In the genomic region with DNA sequence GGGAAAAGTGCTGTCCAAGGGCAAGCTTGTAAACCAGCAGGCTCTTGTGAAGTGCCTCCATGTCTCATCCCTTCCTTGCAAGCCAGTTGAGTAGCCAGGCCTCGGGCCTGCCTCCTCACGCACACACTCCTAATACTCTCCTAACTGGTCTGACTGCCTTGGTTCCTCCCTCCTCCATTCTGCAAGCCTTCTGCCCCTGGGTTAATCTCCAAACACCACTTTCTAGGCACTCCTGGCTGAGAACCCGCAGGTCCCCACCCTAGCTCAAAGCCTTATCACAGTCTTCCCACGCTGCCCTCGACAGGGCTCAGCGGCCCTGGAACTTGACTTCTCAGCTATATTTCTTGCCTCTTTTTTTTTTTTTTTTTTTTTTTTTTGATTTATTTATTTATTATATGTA, we compare ENCODE assay signal across 12 mouse cellular contexts. TPM values are rescaled to one million over a fixed set of nuclear protein-coding genes. Genes with fewer than 3 reads are reported as not detected.
A peak's percentile ranks its signal among the peaks of the same experiment; 100 is the strongest.
DNase-seq lines count a peak whose midpoint lies in the region; ATAC-seq and TF ChIP-seq lines count a peak whose summit lies in the region.
"Had no signal": no experiment of that assay in that cellular context is flagged by ENCODE, and none has a peak within 500 bp of the region (broad histone marks: within the 10 kb centered on the region; RNA-seq: fewer than 3 reads in every experiment).

No protein-coding gene starts in this region.

- peak overlapping the region; percentile 13 for H3K4me3 ChIP-seq in erythroblast, embryonic 14.5 days (replicated peaks)
- H3K4me3 ChIP-seq in lung, postnatal 0 days (ENCODE audit: low read depth, low read length): no peak overlapping the region
- no peak overlapping the region for H3K4me3 ChIP-seq in thymus, adult 2 months (ENCODE audit: control insufficient read depth, insufficient read depth, low read length)
- H3K4me3 ChIP-seq: hindbrain, embryonic 10.5 days; neural tube, embryonic 12.5 days had no signal

- TF ChIP-seq EP300 in lung, postnatal 0 days (IDR thresholded peaks at IDR 0.05): no peak

- ATAC-seq in lung, postnatal 0 days: peak; percentile 62
- no peak for ATAC-seq in granulocyte monocyte progenitor cell, adult 5-6 weeks (replicated peaks; ENCODE audit: poor library complexity, severe bottlenecking)

- 0 out of 2 replicates have a peak overlapping the region, but pooled peaks have one; percentile 54 for H3K27ac ChIP-seq in lung, postnatal 0 days (ENCODE audit: low read length)
- H3K27ac ChIP-seq in thymus, adult 2 months (ENCODE audit: control insufficient read depth, insufficient read depth, low read length): no peak overlapping the region
- H3K27ac ChIP-seq: hindbrain, embryonic 10.5 days; macrophage; neural tube, embryonic 12.5 days had no signal

- no peak overlapping the region for H3K4me2 ChIP-seq in lung, postnatal 0 days (replicated peaks; ENCODE audit: low read depth, low read length)
- H3K4me2 ChIP-seq: neural tube, embryonic 12.5 days had no signal

- peaks cover 32% of the 10 kb centered on the region for H3K4me1 ChIP-seq in erythroblast, embryonic 14.5 days (ENCODE audit: control insufficient read depth)
- H3K4me1 ChIP-seq in lung, postnatal 0 days (ENCODE audit: insufficient read depth, low read depth, low read length): no peaks in the 10 kb centered on the region
- H3K4me1 ChIP-seq in thymus, adult 2 months (replicated peaks; ENCODE audit: control insufficient read depth, insufficient read depth, low read length): no peaks in the 10 kb centered on the region
- H3K4me1 ChIP-seq: hindbrain, embryonic 10.5 days; neural tube, embryonic 12.5 days had no signal

- H3K9me3 ChIP-seq in erythroblast, embryonic 14.5 days (ENCODE audit: control insufficient read depth, low read length): no peaks in the 10 kb centered on the region
- no peaks in the 10 kb centered on the region for H3K9me3 ChIP-seq in lung, postnatal 0 days (ENCODE audit: low read length)
- H3K9me3 ChIP-seq: hindbrain, embryonic 10.5 days; neural tube, embryonic 12.5 days had no signal

- no peak overlapping the region for H3K9ac ChIP-seq in lung, postnatal 0 days (replicated peaks; ENCODE audit: low read depth)
- H3K9ac ChIP-seq: neural tube, embryonic 12.5 days had no signal

- peaks cover 11% of the 10 kb centered on the region for H3K27me3 ChIP-seq in erythroblast, embryonic 14.5 days (ENCODE audit: control insufficient read depth)
- no peaks in the 10 kb centered on the region for H3K27me3 ChIP-seq in lung, postnatal 0 days (replicated peaks; ENCODE audit: insufficient read depth, low read length)
- no peaks in the 10 kb centered on the region for H3K27me3 ChIP-seq in thymus, adult 2 months (ENCODE audit: control insufficient read depth, insufficient read depth, low read length)
- H3K27me3 ChIP-seq: neural tube, embryonic 12.5 days had no signal

- intact Hi-C loops in gastrocnemius, postnatal 14 days (cut with DNase I; ENCODE audit: low total_unique reads): no loop called here

- no peak for TF ChIP-seq POLR2A in thymus, adult 2 months (IDR thresholded peaks at IDR 0.05; ENCODE audit: control insufficient read depth, extremely low read depth, insufficient read depth, low read length, poor library complexity)

- H3K36me3 ChIP-seq in erythroblast, embryonic 14.5 days (ENCODE audit: control insufficient read depth): peaks cover 40% of the 10 kb centered on the region
- H3K36me3 ChIP-seq in lung, postnatal 0 days (ENCODE audit: insufficient read depth, low read length): peaks cover 4% of the 10 kb centered on the region; the same call in 1 of the 2 replicates
- H3K36me3 ChIP-seq in thymus, adult 2 months (ENCODE audit: control insufficient read depth, insufficient read depth, low read length): no peaks in the 10 kb centered on the region

- DNase-seq in urinary bladder, postnatal 36 days (ENCODE audit: low spot score in 2 of 2): peak; percentile 56 to 63
- no peak for DNase-seq in urinary bladder, adult 2 months (ENCODE audit: low spot score)
- peak; percentile 68 for DNase-seq in lung, postnatal 0 days (ENCODE audit: low spot score)
- DNase-seq in thymus, adult 2 months: no peak
- DNase-seq in gastrocnemius, postnatal 14 days: no peak
- DNase-seq: adrenal gland, postnatal 36 days; gastrocnemius, postnatal 25 days had no signal

- TF ChIP-seq CTCF in lung, postnatal 0 days (IDR thresholded peaks at IDR 0.05): no peak
- TF ChIP-seq CTCF in thymus, adult 2 months (IDR thresholded peaks at IDR 0.05; ENCODE audit: borderline replicate concordance, control insufficient read depth, extremely low read depth, insufficient read depth, low read length, poor library complexity): no peak

- WGBS in lung, postnatal 0 days: 40% methylated on average over 6 of the region's 6 CpGs
- 93% methylated on average over 6 of the region's 6 CpGs for WGBS in thymus, adult 2 months

RNA-seq across cellular contexts. Expression of a gene that starts 36.0 kb away (rescaled TPM):
- 0.04 and 0.07 TPM in 2 replicates for polyA plus RNA-seq in urinary bladder, adult 2 months (2012; rRNA removed)
- polyA plus RNA-seq in erythroblast, embryonic 14.5 days (2012): not detected in 2 replicates
- 0.44 and 0.60 TPM in 2 replicates for polyA plus RNA-seq in lung, postnatal 0 days (2015; fragmentation: Nextera tagmentation; extraction: Ambion mirVana)
- total RNA-seq in granulocyte monocyte progenitor cell, adult 5-6 weeks (2014; fragmentation: Nextera tagmentation): not detected in 2 replicates
- total RNA-seq in granulocyte monocyte progenitor cell, adult 5-6 weeks (2017): not detected in 2 replicates
- polyA plus RNA-seq in thymus, adult 2 months (2012; rRNA removed): 0.06 and 0.20 TPM in 2 replicates
- total RNA-seq in gastrocnemius, postnatal 14 days (2021): 1 to 10 TPM; 1.3 to 1.5 TPM
- polyA plus RNA-seq: macrophage had no signal

RNA-seq across cellular contexts. Expression of a gene that starts 48.1 kb away (rescaled TPM):
- polyA plus RNA-seq in urinary bladder, adult 2 months (2012; rRNA removed): 58.7 and 63.9 TPM in 2 replicates
- polyA plus RNA-seq in erythroblast, embryonic 14.5 days (2012): 27.8 and 31.8 TPM in 2 replicates
- polyA plus RNA-seq in lung, postnatal 0 days (2015; fragmentation: Nextera tagmentation; extraction: Ambion mirVana): 27.1 and 31.0 TPM in 2 replicates
- 126 and 187 TPM in 2 replicates for total RNA-seq in granulocyte monocyte progenitor cell, adult 5-6 weeks (2014; fragmentation: Nextera tagmentation)
- 102 and 103 TPM in 2 replicates for total RNA-seq in granulocyte monocyte progenitor cell, adult 5-6 weeks (2017)
- 171 and 198 TPM in 2 replicates for polyA plus RNA-seq in thymus, adult 2 months (2012; rRNA removed)
- 10 to 100 TPM; 29.4 to 33.1 TPM for total RNA-seq in gastrocnemius, postnatal 14 days (2021)

RNA-seq across cellular contexts. Expression of a gene that starts 50.6 kb away (rescaled TPM):
- 242 and 366 TPM in 2 replicates for polyA plus RNA-seq in urinary bladder, adult 2 months (2012; rRNA removed)
- 2.1 and 2.3 TPM in 2 replicates for polyA plus RNA-seq in erythroblast, embryonic 14.5 days (2012)
- 71.0 and 75.4 TPM in 2 replicates for polyA plus RNA-seq in lung, postnatal 0 days (2015; fragmentation: Nextera tagmentation; extraction: Ambion mirVana)
- 13.9 and 15.0 TPM in 2 replicates for total RNA-seq in granulocyte monocyte progenitor cell, adult 5-6 weeks (2014; fragmentation: Nextera tagmentation)
- 5.7 and 18.1 TPM in 2 replicates for total RNA-seq in granulocyte monocyte progenitor cell, adult 5-6 weeks (2017)
- polyA plus RNA-seq in thymus, adult 2 months (2012; rRNA removed): 35.3 and 40.3 TPM in 2 replicates
- 100 to 1,000 TPM in 1 of 2 experiments, 10 to 100 TPM in 1; 73.8 to 101 TPM for total RNA-seq in gastrocnemius, postnatal 14 days (2021)

RNA-seq across cellular contexts. Expression of a gene that starts 55.6 kb away (rescaled TPM):
- 21.2 and 32.1 TPM in 2 replicates for polyA plus RNA-seq in urinary bladder, adult 2 months (2012; rRNA removed)
- 1.1 and 2.6 TPM in 2 replicates for polyA plus RNA-seq in erythroblast, embryonic 14.5 days (2012)
- polyA plus RNA-seq in lung, postnatal 0 days (2015; fragmentation: Nextera tagmentation; extraction: Ambion mirVana): 132 and 149 TPM in 2 replicates
- 1.2 TPM in 1 of 2 replicates, not detected in the other for total RNA-seq in granulocyte monocyte progenitor cell, adult 5-6 weeks (2014; fragmentation: Nextera tagmentation)
- not detected in 2 replicates for total RNA-seq in granulocyte monocyte progenitor cell, adult 5-6 weeks (2017)
- 6.2 and 13.5 TPM in 2 replicates for polyA plus RNA-seq in thymus, adult 2 months (2012; rRNA removed)
- 10 to 100 TPM; 23.3 to 25.3 TPM for total RNA-seq in gastrocnemius, postnatal 14 days (2021)
- polyA plus RNA-seq: macrophage had no signal

Comparison
In these comparisons a context has a peak if more than half of its experiments do, and no peak if none do; other contexts are left out.
1. DNase-seq: peak in urinary bladder, postnatal 36 days (2 of 2) and lung, postnatal 0 days (single experiment); none in urinary bladder, adult 2 months (single experiment), thymus, adult 2 months (single experiment) and gastrocnemius, postnatal 14 days (single experiment).
2. RNA of a gene that starts 50.6 kb away (polyA plus RNA-seq): 242 to 366 TPM in urinary bladder, adult 2 months, 71.0 to 75.4 TPM in lung, postnatal 0 days and 35.3 to 40.3 TPM in thymus, adult 2 months; 2.1 to 2.3 TPM in erythroblast, embryonic 14.5 days; every median in the first group is over 10 times any median in the second.